Mouse (Mus musculus) urinary bladder, postnatal 10 days (tissue): ENCODE results near the gene Ogg1.

Experiments
- DNase-seq: peaks from one replicate; pipeline ENCODE4 v3.0.0; 2022; ENCODE audit warnings: low spot score

Gene Ogg1

DNA sequence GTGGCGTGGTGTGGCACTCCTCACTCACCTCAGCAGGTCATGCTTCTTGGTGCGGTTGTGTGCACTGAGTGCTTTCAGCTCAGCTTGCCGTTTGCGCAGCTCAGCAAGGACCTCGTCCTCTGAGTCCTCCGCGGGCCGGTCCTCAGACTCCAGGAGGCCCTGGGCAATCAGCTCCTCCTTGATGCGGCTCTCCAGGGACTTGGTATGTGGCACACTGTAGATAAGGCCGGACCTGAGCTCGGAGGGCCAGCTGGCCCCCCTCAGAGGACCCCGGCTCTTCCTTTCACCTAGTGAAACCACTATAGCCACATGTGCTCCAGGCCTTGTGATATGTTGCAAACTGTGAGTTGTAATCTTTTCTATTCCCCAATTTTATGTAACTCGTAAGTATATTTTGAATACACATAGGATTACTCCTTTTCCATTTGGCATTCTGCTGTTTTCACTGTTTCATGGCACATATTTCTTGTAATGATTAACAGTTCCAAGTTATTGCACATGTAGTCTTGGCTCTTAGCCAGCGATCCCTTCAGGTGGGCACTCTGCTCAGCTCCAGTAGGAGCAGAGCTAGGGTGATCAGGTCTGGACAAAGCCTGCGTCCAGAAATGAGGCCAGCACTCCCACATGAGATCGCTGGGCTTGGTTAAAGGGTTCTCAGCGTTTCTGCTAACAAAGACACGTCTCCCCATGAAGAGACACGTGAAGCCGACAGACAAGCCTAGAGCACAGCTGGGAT, 43.6 kb downstream of the Ogg1 start:
- no peak for DNase-seq

DNA sequence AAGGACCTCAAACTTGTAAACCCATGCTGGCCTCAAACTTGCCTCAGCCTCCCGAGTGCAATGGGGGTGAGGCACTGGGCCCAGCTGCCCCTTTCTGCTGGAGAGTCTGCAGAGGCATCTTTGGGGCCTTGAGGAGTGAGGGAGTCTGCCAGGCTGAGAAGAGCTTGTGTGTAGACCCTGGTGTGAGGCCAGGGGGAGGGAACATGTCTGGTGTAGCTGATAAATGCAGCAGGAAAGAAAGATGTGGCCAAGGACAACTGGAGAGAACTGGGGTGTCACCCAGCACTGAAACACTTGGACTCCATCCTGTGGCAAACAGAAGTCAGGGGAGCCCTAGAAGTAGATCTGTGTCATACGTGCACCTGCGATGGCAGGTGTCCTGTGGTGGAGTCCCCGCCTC, 46.7 kb downstream of the Ogg1 start:
- DNase-seq, result no peak

DNA sequence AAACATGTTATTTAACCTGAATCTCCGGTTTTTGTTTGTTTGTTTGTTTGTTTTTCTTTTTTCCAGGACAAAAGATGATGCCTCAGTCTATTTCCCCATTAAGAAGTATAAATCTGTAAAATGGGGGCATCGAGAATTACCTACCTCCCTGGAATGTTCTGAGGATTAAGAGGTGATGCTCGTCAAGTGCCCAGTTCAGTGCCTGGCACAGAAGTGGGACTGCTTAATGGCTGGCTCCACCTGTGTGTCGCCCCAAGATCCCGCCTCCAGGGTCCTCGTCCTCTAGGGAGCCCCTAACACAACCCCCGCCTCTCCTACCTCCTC, 50.4 kb downstream of the Ogg1 start:
- DNase-seq, result no peak

DNA sequence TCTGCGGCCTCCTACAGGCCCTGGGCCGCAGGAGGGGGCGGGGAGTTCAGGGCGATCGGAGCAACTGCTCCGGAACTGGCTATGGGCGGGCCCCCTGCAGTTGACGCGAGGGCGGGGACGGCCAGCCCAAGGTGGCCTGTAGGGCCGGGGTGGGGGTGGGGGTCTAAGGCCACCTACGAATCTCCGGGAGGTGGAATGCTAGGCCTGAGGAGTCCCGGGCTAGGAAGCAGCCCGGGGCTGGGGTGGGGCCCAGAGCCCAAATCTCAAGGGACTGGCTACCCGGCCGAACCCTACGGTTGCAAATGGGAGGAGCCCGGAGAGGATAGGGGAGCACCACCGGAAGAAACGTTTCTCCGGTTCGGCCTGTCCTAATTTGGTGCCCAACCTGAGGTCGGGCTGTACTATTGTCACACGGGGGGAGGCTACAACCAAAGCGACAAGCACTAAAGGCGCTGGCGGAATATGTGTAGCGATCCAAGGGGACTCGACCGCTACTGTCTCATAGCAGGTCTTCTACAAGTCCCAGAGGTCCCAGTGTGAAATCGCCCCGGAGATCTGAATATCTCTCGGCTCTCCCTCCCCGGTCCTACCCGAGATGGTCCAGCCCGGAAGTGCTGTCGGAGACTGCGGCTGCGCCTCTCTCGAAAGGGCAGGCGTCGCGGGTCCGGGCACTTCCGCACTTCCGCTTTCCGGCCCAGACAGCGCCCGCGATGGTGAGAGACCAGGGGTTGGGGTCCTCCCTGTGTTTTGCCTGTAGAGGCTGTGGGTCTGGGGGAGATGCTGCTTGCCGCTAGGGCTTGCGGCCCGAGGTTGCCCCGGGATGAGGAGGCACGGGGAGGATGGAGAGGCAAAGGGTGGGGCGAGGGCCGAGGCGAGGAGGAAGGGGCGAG, 51.0 kb downstream of the Ogg1 start, which contains the start of the genes Tada3 and Arpc4:
Tada3 (minus strand) TSS at position 388 of the 890 bp plus-strand sequence.
Arpc4 (plus strand) TSS at position 620 of the 890 bp plus-strand sequence.
- peak; percentile 62 for DNase-seq

DNA sequence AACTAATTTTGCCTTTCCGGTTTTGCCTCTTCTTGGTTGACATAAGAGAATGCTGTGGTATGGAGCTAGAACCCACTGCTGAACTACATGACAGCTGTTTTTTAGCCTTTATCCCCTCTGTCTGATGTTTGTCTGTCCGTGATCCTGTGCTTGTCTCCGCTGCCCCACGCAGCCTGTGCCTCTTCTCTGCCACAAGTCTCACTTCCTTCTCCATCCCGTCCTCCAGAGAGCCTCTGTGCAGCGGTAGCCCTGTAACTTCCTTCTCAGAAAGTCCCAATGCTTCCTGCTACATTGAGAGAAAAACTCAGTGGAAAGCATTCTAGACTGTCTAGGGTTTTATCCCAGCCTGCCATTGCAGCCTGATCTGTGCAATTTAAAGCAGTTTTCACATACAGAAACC, 52.5 kb downstream of the Ogg1 start:
- no peak for DNase-seq

DNA sequence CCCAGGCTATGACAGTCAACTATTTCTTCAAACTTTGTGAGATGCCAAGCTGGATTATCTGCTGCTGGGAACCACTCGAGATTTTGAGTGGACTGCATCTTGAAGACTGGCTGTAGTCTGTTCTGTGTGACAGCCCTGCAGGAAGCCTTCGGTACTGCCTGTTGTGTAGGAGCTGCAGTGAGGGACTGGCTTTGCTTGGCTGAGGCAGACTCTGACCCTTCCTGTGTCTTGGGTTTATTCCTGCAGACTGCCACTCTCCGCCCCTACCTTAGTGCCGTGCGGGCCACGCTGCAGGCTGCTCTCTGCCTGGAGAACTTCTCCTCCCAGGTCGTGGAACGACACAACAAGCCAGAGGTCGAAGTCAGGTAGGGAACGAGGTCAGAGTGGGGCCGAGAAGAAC, 53.7 kb downstream of the Ogg1 start:
- DNase-seq, result no peak

DNA sequence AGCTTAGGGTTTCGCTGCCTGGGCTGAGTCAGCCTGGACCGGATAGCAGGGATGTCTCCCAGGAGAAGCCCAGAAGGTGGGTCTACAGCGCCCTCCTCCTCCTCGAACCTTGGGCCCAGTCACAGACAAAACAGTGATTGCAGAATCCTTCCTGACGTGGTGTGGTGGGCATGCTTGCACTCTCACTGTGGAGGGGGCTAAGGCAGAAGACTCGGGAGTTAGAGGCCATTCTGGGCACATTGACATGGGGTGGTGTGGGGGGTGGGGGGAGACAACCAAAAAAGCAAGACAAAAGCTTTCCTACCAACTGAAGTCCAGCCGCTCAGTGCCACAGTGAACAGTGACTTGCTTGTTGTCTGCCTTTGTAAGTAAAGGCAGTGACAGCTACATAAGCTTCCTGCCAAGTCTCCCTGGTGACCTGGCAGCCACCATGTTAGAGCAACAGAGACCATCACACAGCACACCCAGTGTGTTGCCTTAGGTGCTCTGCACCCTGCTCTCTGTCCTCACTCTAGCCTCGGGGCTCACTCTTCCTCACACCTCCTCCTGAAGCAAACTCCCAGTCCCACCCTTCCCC, 57.7 kb downstream of the Ogg1 start:
- DNase-seq, result no peak
